Mouse (Mus musculus): ENCODE measurements around the gene Tcfl5. TPM values are rescaled to one million over a fixed set of nuclear protein-coding genes. Genes with fewer than 3 reads are reported as not detected.

The Tcfl5 gene
- polyA plus RNA-seq, 1 experiment from 2014 or later, result 0.55 TPM

DNA sequence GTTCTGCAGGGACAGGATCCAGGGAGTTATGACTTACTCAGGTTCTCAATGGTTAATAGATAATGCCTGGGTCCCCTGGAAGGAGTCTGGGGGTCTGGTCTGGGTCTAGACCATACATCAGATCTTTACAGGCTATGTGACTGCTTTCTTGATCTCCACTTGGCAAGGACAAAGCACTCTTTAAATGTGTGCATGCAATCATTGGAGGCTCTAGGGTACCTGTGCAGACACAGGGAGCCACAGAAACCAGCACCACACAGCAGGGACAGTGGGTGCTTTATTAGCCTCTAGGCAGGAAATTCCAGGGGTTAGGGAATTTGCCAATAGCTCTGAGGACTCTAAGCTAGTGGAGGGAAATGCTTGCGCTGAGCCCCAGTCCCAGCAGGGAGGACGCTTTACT, 30.6 kb downstream of the Tcfl5 start:
- H3K4me2 ChIP-seq (ENCODE audit: low read length), result no peak overlapping the region
- ATAC-seq, result no peak
- H3K27ac ChIP-seq (ENCODE audit: low read length), result no peak overlapping the region
- no peaks in the 10 kb centered on the region for H3K4me1 ChIP-seq (ENCODE audit: control insufficient read depth, insufficient read depth, low read length)
- no peaks in the 10 kb centered on the region for H3K27me3 ChIP-seq (ENCODE audit: control insufficient read depth, insufficient read depth, low read depth, low read length)
- 0 out of 2 replicates have a peak, but pooled peaks cover 5% of the 10 kb centered on the region for H3K36me3 ChIP-seq (ENCODE audit: control insufficient read depth, insufficient read depth, low read length)
- H3K9me3 ChIP-seq (replicated peaks; ENCODE audit: control insufficient read depth, low read length, poor library complexity, severe bottlenecking), result no peaks in the 10 kb centered on the region
- no peak overlapping the region for H3K4me3 ChIP-seq (ENCODE audit: low read depth, low read length)
- H3K9ac ChIP-seq (ENCODE audit: low read depth, low read length), result no peak overlapping the region
- 79% methylated on average over 2 of the region's 2 CpGs for WGBS

- Histone ChIP-seq H3K4me1 (ENCODE audit: control insufficient read depth, insufficient read depth, low read length) (no peaks in the 10 kb centered on the region), H3K9ac (ENCODE audit: low read depth, low read length) (no peak overlapping the region), H3K9me3 (replicated peaks; ENCODE audit: control insufficient read depth, low read length, poor library complexity, severe bottlenecking) (no peaks in the 10 kb centered on the region), H3K27me3 (ENCODE audit: control insufficient read depth, insufficient read depth, low read depth, low read length) (no peaks in the 10 kb centered on the region), H3K27ac (ENCODE audit: low read length) (no peak overlapping the region), H3K4me2 (ENCODE audit: low read length) (no peak overlapping the region), H3K36me3 (ENCODE audit: control insufficient read depth, insufficient read depth, low read length) (no peaks in the 10 kb centered on the region), H3K4me3 (ENCODE audit: low read depth, low read length) (no peak overlapping the region)
- 75% methylated on average over 4 of the region's 4 CpGs for WGBS
- ATAC-seq, result no peak
Measured at GRCm38 (mm10) chr2:180610283-180610682, 32.2 kb downstream of the Tcfl5 start.

- Histone ChIP-seq H3K9me3 (replicated peaks; ENCODE audit: control insufficient read depth, low read length, poor library complexity, severe bottlenecking) (no peaks in the 10 kb centered on the region), H3K27ac (ENCODE audit: low read length) (no peak overlapping the region), H3K4me2 (ENCODE audit: low read length) (no peak overlapping the region), H3K4me1 (ENCODE audit: control insufficient read depth, insufficient read depth, low read length) (peaks cover 4% of the 10 kb centered on the region; the same call in 1 of the 2 replicates), H3K4me3 (ENCODE audit: low read depth, low read length) (no peak overlapping the region), H3K36me3 (ENCODE audit: control insufficient read depth, insufficient read depth, low read length) (no peaks in the 10 kb centered on the region), H3K27me3 (ENCODE audit: control insufficient read depth, insufficient read depth, low read depth, low read length) (no peaks in the 10 kb centered on the region), H3K9ac (ENCODE audit: low read depth, low read length) (no peak overlapping the region)
- ATAC-seq, result no peak
- WGBS, result 63% methylated on average over 6 of the region's 6 CpGs
Measured at GRCm38 (mm10) chr2:180604781-180605180, 37.7 kb downstream of the Tcfl5 start.

GRCm38 (mm10) chr2:180600569-180601021, 41.9 kb downstream of the Tcfl5 start:
- no peaks in the 10 kb centered on the region; the same call in 1 of the 2 replicates for H3K27me3 ChIP-seq (ENCODE audit: control insufficient read depth, insufficient read depth, low read depth, low read length)
- no peak overlapping the region for H3K4me2 ChIP-seq (ENCODE audit: low read length)
- no peaks in the 10 kb centered on the region for H3K9me3 ChIP-seq (replicated peaks; ENCODE audit: control insufficient read depth, low read length, poor library complexity, severe bottlenecking)
- H3K4me3 ChIP-seq (ENCODE audit: low read depth, low read length), result no peak overlapping the region
- H3K4me1 ChIP-seq (ENCODE audit: control insufficient read depth, insufficient read depth, low read length), result peaks cover 13% of the 10 kb centered on the region
- H3K27ac ChIP-seq (ENCODE audit: low read length), result peak overlapping the region; percentile 57; the same call in 1 of the 2 replicates
- H3K36me3 ChIP-seq (ENCODE audit: control insufficient read depth, insufficient read depth, low read length), result no peaks in the 10 kb centered on the region
- peak; percentile 53 for ATAC-seq
- WGBS, result 9% methylated on average over 9 of the region's 9 CpGs
- H3K9ac ChIP-seq (ENCODE audit: low read depth, low read length), result 0 out of 2 replicates have a peak overlapping the region, but pooled peaks have one; percentile 31

DNA sequence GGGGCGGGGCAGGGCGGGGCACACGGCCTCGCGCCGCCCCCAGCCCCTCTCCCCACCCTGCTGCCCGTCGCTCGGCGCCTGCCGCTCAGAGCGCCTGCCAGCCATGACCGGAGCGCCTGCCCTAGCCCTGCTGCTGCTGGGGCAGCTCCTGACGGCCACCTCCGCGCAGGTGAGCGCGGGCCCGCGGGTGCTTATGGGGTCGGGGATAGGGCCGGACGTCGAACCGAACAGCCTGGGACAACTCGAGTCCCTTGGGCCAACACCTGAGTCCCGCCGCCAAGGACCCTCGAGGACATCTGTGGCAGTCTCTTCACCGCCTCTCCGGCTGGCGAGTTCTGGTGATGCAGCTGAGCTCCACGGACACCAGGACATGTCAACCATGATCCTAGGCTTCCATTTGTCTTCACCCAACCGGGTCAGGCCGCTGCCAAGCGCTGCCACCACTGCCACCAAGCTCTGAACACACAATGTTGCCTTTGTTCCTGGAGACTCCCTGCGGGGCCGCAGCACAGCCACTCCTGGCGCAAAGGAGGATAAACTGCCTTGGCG, 44.3 kb downstream of the Tcfl5 start:
- 1% methylated on average over 32 of the region's 41 CpGs for WGBS
- H3K4me1 ChIP-seq (ENCODE audit: control insufficient read depth, insufficient read depth, low read length), result peaks cover 13% of the 10 kb centered on the region
- H3K9ac ChIP-seq (ENCODE audit: low read depth, low read length), result peak overlapping the region; percentile 49
- 0 out of 2 replicates have a peak, but pooled peaks have one; percentile 50 for ATAC-seq
- H3K4me3 ChIP-seq (ENCODE audit: low read depth, low read length), result peak overlapping the region; percentile 36
- 0 out of 2 replicates have a peak overlapping the region, but pooled peaks have one; percentile 17 for H3K27ac ChIP-seq (ENCODE audit: low read length)
- no peaks in the 10 kb centered on the region for H3K9me3 ChIP-seq (replicated peaks; ENCODE audit: control insufficient read depth, low read length, poor library complexity, severe bottlenecking)
- H3K27me3 ChIP-seq (ENCODE audit: control insufficient read depth, insufficient read depth, low read depth, low read length), result no peaks in the 10 kb centered on the region; the same call in 1 of the 2 replicates
- peaks cover 10% of the 10 kb centered on the region for H3K36me3 ChIP-seq (ENCODE audit: control insufficient read depth, insufficient read depth, low read length)
- H3K4me2 ChIP-seq (ENCODE audit: low read length), result peak overlapping the region; percentile 57

- no peak for ATAC-seq
- H3K4me3 ChIP-seq (ENCODE audit: low read depth, low read length), result peak within 1 kb of the TSS; percentile 36
- H3K9me3 ChIP-seq (replicated peaks; ENCODE audit: control insufficient read depth, low read length, poor library complexity, severe bottlenecking), result no peaks in the 10 kb centered on the region
- 50% methylated on average over 4 of the region's 4 CpGs for WGBS
- 0 out of 2 replicates have a peak within 1 kb of the TSS, but pooled peaks have one; percentile 17 for H3K27ac ChIP-seq (ENCODE audit: low read length)
- no peaks in the 10 kb centered on the region; the same call in 1 of the 2 replicates for H3K27me3 ChIP-seq (ENCODE audit: control insufficient read depth, insufficient read depth, low read depth, low read length)
- peaks cover 16% of the 10 kb centered on the region for H3K36me3 ChIP-seq (ENCODE audit: control insufficient read depth, insufficient read depth, low read length)
- H3K4me2 ChIP-seq (ENCODE audit: low read length), result peak within 1 kb of the TSS; percentile 57
- peak within 1 kb of the TSS; percentile 49 for H3K9ac ChIP-seq (ENCODE audit: low read depth, low read length)
- peaks cover 13% of the 10 kb centered on the region for H3K4me1 ChIP-seq (ENCODE audit: control insufficient read depth, insufficient read depth, low read length)
Measured at GRCm38 (mm10) chr2:180597490-180597889, 45.0 kb downstream of the Tcfl5 start, which contains the start of gene Col9a3. Gene Col9a3, plus strand, starts transcription at chr2:180597790.

DNA sequence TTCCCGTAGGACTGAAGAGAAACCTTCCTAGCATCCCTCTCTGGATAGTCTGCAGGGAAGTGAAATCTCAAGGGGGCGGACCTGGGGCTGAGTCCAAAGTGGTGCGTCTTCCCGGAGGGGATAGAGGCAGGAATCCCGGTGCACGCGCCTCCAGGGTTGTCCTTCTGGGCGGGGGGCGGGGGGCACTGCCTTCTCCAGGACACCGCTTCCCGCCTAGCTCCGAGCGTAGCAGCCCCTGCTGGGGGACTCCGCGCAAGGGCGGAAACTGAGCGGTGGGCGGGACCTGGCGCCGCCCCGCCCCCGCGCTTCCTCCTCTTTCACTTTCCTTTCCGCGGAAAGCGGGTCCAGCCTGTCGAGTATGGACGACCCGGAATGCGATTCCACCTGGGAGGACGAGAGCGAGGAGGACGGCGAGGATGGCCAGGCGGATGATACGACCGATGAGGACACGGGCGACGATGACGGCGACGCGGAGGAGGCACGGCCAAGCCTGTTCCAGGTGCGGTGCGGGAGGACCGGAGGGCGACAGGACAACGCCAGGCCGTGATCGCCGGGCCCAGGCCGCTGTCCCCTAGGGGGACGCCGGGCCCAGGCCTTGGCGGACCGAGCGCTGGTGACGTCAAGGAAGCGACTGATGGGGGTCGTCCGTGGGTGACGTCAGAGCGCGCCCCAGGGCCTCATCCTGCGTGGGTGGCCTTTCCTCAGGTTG, 53.2 kb downstream of the Tcfl5 start, which contains the start of gene Ogfr:
TSS of gene Ogfr (plus strand) at position 123 of the 709 bp plus-strand sequence.
- Histone ChIP-seq H3K36me3 (ENCODE audit: control insufficient read depth, insufficient read depth, low read length) (peaks cover 41% of the 10 kb centered on the region), H3K27me3 (ENCODE audit: control insufficient read depth, insufficient read depth, low read depth, low read length) (no peaks in the 10 kb centered on the region), H3K4me1 (ENCODE audit: control insufficient read depth, insufficient read depth, low read length) (peaks cover 26% of the 10 kb centered on the region), H3K9ac (ENCODE audit: low read depth, low read length) (peak within 1 kb of the TSS; percentile 99), H3K27ac (ENCODE audit: low read length) (peak within 1 kb of the TSS; percentile 92), H3K9me3 (replicated peaks; ENCODE audit: control insufficient read depth, low read length, poor library complexity, severe bottlenecking) (no peaks in the 10 kb centered on the region), H3K4me2 (ENCODE audit: low read length) (peak within 1 kb of the TSS; percentile 84), H3K4me3 (ENCODE audit: low read depth, low read length) (peak within 1 kb of the TSS; percentile 90)
- ATAC-seq, result peak; percentile 88
- under 1% methylated on average over 62 of the region's 67 CpGs for WGBS

- Histone ChIP-seq H3K4me1 (ENCODE audit: control insufficient read depth, insufficient read depth, low read length) (peaks cover 31% of the 10 kb centered on the region), H3K27ac (ENCODE audit: low read length) (peak overlapping the region; percentile 92), H3K9me3 (replicated peaks; ENCODE audit: control insufficient read depth, low read length, poor library complexity, severe bottlenecking) (no peaks in the 10 kb centered on the region), H3K27me3 (ENCODE audit: control insufficient read depth, insufficient read depth, low read depth, low read length) (no peaks in the 10 kb centered on the region), H3K36me3 (ENCODE audit: control insufficient read depth, insufficient read depth, low read length) (peaks cover 37% of the 10 kb centered on the region), H3K9ac (ENCODE audit: low read depth, low read length) (peak overlapping the region; percentile 99), H3K4me2 (ENCODE audit: low read length) (peak overlapping the region; percentile 84), H3K4me3 (ENCODE audit: low read depth, low read length) (peak overlapping the region; percentile 90)
- WGBS, result 54% methylated on average over 6 of the region's 6 CpGs
- ATAC-seq, result peak; percentile 37
Measured at GRCm38 (mm10) chr2:180588736-180589122, 53.8 kb downstream of the Tcfl5 start.

- WGBS, result 29% methylated on average over 7 of the region's 7 CpGs
Measured at GRCm38 (mm10) chr2:180583154-180583507, 59.4 kb downstream of the Tcfl5 start.

More at GRCm38 (mm10) chr2:180583154-180583507, 59.4 kb downstream of the Tcfl5 start:
- Histone ChIP-seq H3K9ac (ENCODE audit: low read depth, low read length) (peak overlapping the region; percentile 96), H3K9me3 (replicated peaks; ENCODE audit: control insufficient read depth, low read length, poor library complexity, severe bottlenecking) (no peaks in the 10 kb centered on the region), H3K36me3 (ENCODE audit: control insufficient read depth, insufficient read depth, low read length) (peaks cover 13% of the 10 kb centered on the region), H3K27ac (ENCODE audit: low read length) (peak overlapping the region; percentile 79; the same call in 1 of the 2 replicates), H3K4me3 (ENCODE audit: low read depth, low read length) (peak overlapping the region; percentile 89), H3K4me2 (ENCODE audit: low read length) (peak overlapping the region; percentile 94), H3K27me3 (ENCODE audit: control insufficient read depth, insufficient read depth, low read depth, low read length) (peaks cover 7% of the 10 kb centered on the region), H3K4me1 (ENCODE audit: control insufficient read depth, insufficient read depth, low read length) (peaks cover 25% of the 10 kb centered on the region)
- peak; percentile 31 for ATAC-seq
